Mouse (Mus musculus) cerebellum, postnatal 10 days (tissue): ENCODE measurements at regions not wholly inside any gene's neighbourhood (a gene's known extent, or its start where the extent isn't known, plus 50 kb on each side); places are given as distances from the start of the nearest gene placed in this dataset.
A peak's percentile ranks its signal among the peaks of the same experiment; 100 is the strongest.

Source experiments
- DNase-seq, 2 experiments: peaks; one replicate each; pipeline ENCODE4 v3.0.0; 2021; ENCODE audit warnings: mixed read lengths in 2 of 2

DNA sequence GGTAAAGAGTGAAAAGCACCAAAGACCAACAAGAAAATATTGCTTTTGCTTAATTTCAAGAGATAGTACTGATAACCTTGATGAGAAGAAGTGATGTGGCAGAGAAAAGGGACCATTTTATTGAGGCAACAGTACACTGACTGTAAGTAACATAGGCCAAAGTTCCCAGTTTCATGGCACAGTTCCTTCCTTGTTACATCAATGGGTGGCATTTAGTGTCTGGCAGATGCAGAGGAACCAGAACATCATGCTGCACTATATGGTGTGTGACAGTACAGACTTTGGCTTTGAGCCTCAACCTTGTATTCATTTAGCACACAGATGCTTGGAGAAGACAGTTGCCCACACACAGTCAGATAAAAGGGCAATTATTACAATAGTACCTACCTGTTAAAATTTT lies 123.7 kb upstream of the Tent5a start:
- DNase-seq: no peak

DNA sequence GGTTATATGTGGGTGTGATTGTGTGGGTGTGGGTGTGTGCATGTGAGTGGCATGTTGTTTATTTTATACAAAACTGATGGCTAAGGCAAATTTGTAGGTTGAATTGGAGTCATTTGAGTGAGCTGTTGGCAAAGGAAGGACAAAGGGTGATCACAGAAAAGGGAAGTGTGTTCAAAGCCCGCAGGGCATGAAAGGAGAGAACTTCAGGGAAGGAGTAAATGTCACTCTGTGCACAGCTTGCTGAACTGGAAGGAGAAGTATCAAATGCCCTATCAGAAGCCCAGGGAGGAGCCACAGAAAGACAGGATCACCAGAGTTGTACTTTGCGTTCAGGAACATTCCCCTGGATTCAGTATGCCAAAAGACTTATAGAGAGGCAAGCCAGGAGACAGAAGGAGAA lies 122.3 kb upstream of the Tent5a start:
- no peak for DNase-seq

DNA sequence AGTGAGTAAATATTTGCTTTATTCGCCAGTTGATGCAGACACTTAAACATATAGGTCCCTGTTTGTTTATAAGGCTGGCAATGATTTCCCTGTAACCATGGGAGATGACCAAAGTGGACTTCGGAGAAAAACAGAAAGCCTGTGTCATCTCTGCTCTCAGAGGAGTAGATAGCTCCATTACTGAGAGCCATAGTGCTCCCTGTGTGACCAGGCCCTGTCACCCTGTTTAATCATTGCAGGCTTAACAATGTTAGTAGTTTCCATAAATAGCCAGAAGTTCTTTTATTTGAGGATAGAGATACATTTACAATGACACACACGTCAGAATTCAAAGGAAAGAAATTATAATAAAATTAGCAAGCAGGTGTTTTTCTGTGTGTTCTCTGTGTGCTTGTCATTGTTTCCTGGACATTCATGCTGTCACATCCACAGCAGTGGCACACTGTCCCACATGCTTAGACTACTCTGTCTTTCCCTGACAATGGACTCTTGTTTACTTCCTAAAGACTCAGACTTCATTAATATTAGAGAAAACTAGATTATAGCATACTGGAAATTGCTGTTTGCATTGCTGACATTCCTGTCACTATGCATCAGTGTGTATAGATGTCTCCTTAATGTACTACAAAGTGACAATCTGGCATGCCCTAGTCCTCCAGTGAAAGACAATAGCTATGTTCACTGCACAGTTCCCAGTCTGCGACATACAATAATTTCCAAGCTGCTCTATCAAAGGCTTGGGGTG lies 115.8 kb upstream of the Tent5a start:
- no peak for DNase-seq

DNA sequence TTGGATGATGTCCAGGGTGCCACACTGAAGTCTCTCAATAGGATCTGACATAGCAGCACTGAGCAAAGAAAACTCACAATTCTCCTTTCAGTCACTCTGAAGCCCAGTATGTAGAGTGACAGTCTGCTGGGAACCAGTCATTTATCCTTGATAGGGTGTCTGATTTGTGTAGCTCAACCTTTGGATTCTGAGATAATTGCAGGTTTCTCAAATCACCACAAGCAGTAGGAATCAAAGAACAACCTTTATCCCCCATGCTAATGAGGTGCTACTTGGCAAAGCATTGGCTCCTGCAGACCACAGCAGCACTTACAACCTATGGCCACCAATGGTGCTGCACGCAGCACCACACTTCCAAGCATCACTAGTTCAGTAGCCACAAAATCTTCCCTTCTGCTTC lies 112.5 kb upstream of the Tent5a start:
- DNase-seq: peak in 1 of 2 experiments; percentile 5

DNA sequence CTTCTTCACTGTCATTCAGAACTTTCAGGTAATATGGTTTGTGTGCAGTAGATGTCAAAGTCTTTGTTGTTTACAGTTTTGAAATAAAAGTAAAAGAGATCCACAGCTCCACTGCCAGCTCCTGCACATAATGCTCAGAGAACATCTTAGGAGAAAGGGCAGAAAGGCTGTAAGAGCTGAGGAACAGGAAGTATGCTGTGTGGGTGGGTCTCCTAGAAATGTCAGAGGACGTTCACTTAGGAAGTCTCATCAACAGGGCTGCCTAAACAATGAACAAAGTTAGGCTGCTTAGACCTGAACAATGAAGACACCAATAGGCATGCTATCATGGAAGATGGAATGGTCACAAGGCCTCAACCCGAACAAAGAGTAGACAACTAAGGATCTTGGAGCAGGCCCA lies 105.1 kb upstream of the Tent5a start:
- DNase-seq: no peak

DNA sequence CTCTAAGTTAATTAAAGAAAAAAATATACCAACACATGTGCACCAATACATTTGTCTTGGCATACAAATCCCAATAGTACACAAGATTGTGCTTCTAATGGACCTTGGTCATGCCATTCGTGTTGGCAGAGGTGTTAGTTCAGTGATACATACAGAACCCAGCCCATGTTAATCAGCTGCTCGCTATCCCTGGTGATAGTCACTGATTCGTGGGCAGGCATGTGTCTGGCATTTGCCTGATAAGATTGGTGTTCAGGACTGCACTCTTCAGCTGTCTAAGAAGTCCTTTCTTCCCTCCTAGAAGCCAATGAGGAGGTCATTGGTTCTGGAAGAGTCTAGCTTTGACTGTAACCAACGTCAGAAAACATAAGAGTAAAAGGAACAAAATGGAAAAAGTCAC lies 99.7 kb upstream of the Tent5a start:
- no peak for DNase-seq

DNA sequence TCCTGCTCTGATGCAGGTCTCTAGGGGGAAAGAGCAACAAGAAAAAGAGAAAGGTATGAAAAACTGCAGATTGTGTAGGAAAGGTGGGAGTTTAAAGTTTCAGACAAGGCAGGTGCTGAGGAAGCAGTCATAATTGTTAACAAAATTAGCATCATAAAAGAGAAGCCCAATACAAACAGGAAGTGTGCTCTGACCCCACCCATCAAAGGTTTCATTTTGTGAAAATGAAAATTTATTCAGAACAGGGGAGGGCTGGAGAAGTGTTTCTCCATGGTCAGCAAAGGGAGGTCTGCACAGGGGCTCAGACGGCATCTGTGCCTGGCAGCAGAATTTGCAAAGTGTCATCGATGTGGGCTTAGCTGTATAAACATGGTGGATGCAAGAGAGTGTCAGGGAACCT lies 96.8 kb upstream of the Tent5a start:
- no peak for DNase-seq

DNA sequence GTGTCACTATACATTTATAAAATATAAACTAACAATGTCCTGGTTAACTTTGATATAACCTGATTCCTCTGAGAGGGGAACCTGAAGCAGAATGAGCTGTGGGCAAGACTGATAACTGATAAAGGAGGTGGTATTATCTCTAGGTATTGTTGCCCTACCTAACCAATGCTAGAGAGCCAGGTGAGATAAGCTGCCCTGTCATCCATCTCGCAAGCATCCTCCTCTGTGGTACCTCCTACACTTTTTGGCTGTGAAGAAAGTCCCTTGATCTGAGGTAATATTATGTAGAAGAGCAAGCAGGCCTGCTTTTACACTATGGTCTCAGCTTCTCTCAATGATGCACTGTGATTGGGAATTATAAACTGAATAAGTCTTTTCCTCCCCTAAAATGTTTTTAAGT lies 87.2 kb upstream of the Tent5a start:
- no peak for DNase-seq

DNA sequence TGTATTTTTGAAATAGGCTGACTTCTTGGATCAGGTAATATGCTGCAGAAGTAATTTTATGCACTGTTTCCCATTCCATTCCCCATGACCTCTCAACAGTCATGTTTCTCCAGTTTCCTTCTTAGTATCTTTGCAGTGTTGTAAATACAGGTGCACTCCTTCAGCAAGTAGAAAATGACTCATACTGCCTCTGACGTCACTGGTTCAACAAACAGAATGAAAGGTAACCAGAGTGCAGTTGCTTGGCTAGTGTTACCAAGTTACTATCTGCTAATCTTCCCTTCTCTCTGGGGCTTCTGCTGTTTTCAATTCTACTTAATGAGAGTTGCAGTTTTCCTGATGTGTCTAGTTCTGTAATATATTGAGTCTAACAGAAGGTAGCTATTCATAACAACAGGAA lies 86.7 kb upstream of the Tent5a start:
- DNase-seq: no peak

DNA sequence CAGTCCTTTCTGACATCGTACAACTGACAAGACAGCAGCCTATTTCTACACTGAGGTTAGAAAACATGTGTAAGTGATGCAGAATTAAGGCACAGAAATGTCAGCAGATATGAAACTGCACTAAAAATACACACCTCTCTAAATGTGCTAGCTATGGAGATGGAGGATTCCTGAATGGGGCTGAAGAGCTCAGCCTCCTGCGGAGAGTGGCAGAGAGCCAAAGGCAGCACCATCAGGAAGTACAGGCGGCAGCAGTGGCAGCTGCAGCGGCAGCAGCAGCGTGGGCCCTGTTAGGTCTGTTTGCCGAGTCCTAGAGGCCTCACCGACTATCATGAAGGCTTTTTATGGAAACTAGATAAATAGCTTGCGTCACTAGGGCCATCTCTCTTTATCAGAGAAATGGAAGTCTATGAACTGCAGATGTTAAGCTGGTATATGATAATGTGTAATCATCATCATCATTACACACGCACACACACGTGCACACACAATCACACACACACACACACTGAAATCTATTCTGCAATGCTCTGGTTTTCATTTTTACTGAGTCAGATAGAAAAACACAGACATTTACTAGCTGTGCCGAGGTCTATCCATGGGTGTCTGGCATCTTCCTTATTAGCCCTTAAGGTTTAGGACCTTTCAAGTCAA lies 83.6 kb upstream of the Tent5a start:
- DNase-seq: peak; percentile 77 to 84

DNA sequence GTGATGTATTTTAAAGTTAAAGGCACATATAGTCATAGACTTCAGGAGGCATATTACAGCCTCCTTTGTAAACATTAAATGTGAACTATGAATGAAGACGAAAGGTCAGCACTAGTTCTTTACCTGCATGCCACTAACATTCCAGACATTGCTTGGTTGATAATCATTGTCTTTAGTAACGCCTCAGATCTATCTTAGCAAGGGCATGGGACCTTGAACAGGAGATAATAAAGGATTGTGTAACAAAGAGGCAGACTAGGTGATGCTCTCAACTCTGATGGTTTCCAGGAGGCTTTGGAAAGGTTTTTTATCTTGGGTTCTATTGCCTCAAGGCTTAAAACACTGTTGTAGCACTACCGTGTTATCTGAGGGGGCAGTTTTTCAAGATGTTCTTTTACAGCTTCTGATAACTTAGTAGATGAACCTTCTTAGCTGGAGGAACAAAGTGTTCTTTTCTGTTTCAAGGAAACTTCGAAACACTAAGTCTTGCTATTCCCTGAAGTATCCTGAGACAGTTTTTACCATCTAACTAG lies 82.9 kb upstream of the Tent5a start:
- no peak for DNase-seq

DNA sequence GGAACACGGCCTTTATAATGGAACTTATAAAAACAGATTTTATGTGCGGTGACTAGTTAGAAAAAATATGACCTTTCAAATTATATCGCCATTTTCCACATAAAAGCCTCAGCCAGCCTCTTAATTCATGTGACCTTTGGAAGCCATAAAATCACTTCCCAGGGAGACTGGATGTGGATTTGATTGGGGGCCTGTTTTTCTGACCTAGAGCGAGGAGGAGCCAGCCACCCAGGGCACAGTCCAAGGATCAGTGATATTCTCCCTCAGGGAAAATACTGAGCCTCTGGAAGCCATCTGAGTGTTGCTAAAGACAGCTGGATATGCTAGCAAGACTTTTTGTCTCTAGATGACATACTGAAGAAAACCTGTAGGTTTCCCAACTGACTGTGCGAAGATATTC lies 81.3 kb upstream of the Tent5a start:
- no peak for DNase-seq

DNA sequence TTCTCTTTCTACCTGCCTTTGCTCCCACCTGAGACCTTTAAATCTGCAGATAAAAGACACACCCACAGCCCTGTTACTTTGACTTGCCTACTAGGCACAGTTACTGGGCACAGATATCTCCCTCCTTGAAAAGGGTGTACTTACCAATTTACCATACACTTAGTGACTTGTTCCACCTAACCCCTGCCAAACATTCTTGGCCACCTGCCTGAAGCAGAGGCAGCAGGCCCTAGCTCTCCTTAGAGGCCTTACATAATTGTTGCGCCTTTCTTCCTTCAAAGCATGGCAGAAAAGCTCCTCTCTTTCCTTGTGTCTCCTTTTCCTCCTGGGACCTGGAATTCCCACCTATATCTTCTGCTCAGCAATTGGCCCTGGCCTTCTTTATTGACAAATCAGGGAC lies 80.4 kb upstream of the Tent5a start:
- DNase-seq: peak; percentile 27 to 45

DNA sequence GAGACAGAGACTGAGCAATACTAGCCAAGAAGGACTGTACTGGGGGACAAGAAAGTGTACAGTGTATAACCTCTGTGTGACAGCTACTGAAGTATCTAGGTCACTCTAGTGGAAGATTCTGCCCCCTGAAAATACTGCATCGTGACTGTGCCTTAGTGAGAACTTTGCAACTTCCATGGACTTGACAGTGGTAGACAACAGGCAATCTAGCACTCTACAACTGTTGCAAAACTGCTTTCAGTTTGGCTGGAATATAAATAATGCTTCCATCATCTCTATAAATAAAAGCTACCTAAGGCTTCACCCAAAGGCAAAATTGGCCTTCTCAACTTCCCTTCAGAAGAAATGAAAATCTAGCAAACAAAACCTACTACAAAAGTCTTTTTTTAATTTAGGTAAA lies 74.6 kb upstream of the Tent5a start:
- DNase-seq: no peak

DNA sequence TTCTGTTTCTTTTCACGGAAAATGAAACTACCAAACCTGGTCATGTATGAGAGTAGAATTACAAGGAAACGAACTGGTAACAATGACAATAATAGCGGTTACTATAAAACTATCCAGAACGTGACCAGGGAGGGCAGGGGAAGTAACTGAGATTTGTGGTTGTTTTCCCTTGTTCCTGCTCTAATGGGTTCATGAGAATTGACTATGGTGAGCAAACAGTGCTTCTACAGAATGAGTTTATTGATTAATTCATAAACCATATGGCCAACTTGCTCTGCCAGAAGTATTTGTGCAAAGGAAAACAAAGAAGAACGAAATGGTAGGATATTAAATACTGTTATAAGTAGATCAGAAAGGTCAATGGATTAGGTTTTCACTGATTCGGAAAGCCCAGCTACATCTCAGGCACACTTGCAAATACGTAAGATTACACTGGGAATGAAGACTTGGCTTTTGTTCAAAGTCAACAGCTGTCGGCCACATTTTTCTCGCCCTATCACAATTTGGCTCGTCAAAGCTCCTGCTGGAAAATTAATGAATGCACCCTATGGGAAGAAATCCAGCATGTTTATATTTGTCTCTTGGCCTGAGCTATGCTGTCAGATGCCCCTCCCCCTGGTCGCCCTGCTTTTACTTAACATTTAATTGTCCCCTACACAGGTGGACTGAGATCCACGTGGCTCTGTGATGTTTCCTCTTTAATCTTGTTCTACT lies 73.6 kb upstream of the Tent5a start:
- peak; percentile 62 to 64 for DNase-seq

DNA sequence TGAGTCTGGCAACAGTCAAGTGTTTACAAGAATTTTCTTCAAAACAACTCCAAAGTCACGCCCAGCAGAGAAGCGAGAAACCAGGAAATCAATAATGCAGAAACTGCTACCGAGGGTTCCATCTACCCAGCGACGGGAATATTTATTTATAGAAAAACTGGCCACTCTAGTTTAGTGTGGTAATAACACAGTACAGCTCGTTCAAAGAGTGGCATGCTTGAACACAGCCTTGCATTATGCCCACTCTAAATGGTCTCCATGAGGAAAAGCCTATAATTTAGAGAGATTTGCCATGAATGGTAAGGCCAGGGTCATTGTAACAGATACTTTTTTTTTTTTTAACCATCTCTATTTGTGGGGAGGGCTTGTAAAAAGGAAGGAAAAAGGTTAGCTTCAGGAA lies 67.8 kb upstream of the Tent5a start:
- no peak for DNase-seq

DNA sequence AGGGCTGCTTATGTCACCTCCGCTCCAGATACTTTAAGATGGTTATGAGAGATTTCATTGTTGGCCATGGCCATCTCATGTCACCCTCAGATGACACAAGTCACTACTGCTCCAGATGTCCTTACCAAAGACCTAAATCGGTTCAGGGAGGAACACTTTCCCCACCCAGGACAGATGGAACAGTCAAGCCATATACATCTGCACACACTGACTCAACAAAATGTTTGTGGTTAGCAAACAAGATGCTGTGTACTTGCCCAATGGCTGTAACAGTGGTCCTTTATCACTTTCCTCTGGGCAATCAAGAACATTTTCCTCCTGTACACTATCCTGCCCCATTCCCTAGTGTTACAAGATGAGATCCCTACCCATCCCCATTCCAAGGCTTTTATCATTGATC lies 64.1 kb upstream of the Tent5a start:
- DNase-seq: no peak

DNA sequence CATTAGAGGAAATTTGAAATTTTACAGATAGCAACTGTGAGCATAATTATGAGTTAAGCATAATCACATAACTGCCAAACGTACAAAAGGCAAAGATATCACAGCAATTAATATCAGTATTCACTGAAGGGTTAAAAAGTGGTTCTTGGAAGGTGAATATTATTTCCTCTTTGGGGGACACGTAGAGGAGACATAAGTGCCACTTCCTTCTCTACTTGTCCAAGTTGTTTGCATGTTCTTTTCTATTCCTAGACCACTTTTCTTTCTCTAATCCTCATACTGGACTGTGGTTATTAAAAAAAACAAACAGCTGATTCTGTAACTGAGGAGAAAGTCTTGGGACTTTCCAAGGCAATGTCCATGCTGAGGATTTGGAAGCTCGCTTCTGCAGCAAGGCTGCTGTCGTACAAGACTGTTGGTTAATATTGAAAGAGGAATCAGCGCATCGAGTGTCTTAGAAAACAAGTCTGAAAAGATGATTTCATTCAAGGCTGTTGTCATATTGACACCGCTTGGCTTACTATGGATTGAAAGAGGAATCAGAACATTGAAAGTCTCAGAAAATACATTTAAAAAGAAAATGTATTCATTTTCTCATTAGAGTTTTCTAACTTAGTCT lies 61.7 kb upstream of the Tent5a start:
- DNase-seq: no peak

DNA sequence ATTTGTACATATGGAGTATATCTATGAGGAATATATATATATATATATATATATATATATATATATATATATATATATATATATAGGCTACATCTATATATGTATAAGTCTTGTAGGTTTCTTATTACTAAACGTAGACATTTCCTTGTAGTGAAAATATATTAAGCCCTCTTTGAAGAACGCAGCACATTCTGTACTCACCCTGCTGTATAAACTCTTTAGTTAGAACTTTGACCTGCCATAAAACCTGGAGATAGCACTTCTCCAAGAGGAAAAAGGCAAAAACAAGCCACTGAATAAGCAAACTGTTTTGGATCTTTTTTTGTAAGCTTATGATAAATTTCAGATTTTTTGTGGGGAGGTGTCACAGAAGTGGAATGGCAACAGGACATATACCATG lies 55.3 kb upstream of the Tent5a start:
- no peak for DNase-seq

DNA sequence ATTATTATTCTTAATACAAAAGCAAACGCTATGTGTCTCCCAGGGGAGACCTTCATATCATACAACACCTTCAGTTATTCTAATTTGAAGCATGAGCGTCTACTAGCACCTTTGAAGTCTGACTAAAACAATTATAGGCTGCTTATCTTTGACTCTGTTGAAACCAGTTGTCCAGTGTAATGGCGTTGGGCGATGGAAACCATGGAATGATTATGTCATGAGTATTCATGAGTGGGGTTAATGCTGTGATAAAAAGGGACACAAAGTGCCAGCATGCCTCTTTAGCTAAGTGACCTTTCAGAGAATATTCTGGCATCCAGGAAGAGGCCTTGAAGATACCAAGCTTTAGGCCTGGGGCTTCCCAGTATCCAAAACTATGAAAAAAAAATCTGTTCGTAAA lies 53.6 kb upstream of the Tent5a start:
- no peak for DNase-seq

DNA sequence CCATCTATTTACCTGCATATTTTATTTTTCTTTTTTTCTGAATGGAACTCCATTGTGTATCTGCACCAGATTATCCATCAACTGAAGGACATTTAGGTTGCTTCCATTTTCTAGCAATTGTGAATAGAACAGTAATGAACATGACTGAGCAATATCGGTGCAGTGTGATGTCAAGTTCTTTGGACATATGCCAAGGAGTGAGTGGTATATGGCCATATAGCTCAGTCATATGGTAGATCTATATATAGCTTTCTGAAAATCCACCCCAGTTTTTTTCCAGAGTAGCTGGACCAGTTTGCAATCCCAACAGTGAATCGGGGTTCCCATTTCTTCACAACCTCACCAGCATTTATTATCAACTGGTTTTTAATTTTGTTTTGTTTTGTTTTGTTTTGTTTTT lies 52.0 kb upstream of the Tent5a start:
- DNase-seq: no peak
